Mouse (Mus musculus) thymus, postnatal 25 days (tissue): ENCODE measurements around the gene Ddx23.

Experiments used
- DNase-seq: peaks from one replicate; pipeline ENCODE4 v3.0.0; 2022

Ddx23 gene

GRCm38 (mm10) chr15:98662567-98663545 is at the start of gene Ddx23:
Ddx23 (minus strand) TSS chr15:98662894.
- DNase-seq, result peak; percentile 95

DNA sequence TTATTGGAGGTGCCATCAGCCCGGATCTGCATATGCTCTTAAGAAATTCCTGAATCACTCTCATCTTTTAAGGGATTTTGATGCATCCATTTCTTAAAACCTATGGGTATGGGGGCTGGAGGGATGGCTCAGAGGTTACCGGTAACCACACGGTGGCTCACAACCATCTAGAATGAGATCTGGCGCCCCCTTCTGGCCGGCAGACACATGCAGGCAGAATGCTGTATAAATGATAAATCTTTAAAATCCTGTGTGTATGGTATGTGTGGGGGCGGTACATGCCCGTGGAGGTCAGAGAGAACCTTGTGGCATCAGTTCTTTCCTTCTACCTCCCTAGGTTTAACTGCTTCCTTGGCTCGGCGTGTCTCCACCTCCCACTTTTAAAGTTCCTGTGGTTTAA is 47.7 kb upstream of the Ddx23 start:
- peak; percentile 76 for DNase-seq

- DNase-seq, result peak; percentile 66
Measured at GRCm38 (mm10) chr15:98707766-98708372, 45.2 kb upstream of the Ddx23 start, which contains the start of gene Ccdc65. Ccdc65 (plus strand) TSS chr15:98708207.

DNA sequence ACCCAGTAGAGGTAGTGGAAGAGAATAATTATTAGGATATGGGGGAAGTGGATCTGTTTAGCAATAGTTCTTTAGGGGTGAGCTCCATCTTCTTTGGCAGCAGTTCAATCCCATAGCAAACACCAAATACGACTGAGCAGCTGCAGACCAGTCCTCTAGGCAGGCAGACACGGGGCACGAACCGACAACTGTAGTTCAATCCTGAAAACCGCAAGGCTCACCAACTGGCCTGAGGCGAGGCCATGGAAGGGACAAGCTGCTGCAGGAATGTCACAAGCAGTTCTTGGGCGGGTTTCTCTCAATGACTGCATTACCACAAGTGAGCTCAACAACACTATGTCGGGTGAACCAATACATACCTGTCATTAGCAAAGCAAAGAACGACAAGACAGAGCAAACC is 41.6 kb upstream of the Ddx23 start:
- DNase-seq, result no peak

GRCm38 (mm10) chr15:98699190-98700105 is 36.8 kb upstream of the Ddx23 start:
- peak; percentile 87 for DNase-seq

GRCm38 (mm10) chr15:98696216-98696615 is 33.5 kb upstream of the Ddx23 start:
- DNase-seq, result no peak

DNA sequence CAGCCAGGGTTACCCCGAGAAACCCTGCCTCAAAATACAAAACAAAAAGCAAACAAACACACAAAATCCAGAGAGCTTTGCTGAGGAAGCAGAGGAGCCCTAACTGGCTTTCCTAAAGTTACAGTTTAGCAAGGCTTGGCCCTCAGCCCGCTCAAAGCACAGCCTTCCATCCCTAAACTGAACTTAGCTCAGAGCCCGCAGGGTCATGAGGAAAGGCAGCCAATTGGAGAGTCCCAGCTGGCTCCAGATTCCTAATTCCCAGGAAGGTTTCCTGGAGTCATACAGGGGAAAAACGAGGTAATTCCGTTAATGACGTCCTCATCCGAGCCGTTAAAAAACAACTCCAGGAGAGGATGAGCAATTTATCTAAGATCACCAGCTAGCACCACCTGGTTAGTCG is 33.0 kb upstream of the Ddx23 start:
- DNase-seq, result no peak

GRCm38 (mm10) chr15:98692171-98692715 is 29.5 kb upstream of the Ddx23 start:
- no peak for DNase-seq

GRCm38 (mm10) chr15:98691486-98692147 is 28.9 kb upstream of the Ddx23 start:
- DNase-seq, result no peak

- DNase-seq, result no peak
Measured at GRCm38 (mm10) chr15:98689682-98690081, 27.0 kb upstream of the Ddx23 start.

DNA sequence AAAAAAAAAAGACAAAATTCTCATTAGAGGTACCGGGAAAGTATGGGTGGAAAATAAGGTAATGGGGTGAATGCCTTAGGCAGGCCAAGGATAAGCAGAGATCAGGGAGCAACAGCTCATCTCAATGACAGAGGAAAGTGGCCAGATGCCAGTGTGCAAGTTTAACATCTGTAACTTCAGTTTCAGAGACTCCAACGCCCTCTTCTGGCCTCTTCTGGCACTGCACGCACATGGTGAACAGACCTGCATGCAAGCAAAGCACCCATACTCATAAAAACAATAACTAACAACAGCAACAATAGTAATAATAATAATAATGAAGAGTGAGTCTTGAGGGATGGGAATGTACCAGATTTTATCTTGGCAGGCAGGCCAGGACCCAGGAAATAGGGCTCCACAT is 23.2 kb upstream of the Ddx23 start:
- DNase-seq, result no peak

DNA sequence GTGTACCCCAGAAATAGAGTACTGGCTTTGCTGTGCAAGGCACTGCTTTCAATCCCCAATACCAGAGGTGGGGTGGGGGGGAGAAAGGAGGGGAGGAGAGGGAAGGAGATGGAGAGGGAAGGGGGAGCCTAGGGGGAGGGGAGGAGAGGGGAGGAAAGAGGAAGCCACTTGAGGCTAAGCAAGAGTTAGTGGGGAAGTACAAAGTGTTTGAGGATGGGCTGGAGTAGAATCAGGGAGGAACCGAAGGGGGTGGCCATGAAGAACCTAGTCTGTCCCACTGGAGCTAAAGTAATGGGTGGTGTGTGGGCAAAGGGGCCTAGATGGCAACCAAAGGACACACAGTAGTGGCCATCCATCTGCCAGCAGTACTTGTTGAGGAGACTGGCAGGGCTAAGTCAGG is 21.1 kb upstream of the Ddx23 start:
- DNase-seq, result no peak

- DNase-seq, result no peak
Measured at GRCm38 (mm10) chr15:98683177-98683576, 20.5 kb upstream of the Ddx23 start.

- no peak for DNase-seq
Measured at GRCm38 (mm10) chr15:98681633-98682032, 18.9 kb upstream of the Ddx23 start.

DNA sequence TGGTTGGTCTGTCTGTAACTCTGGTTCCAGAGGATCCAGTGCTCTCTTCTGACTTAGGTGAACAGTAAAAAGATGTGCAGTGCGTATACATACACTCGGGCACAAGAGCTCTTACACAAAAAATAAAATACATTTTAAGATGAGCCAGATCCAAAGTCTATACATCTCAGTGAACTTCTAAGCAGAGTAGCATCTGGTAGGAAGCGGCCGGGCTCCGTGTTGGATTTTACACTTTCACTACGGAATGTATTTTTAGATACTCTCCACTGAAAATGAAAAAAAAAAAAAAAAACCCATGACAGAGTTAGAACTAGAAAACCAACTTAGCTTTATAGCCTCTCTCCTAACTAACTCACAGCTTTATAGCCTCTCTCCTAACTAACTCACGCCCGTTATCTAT is 18.0 kb upstream of the Ddx23 start:
- no peak for DNase-seq

DNA sequence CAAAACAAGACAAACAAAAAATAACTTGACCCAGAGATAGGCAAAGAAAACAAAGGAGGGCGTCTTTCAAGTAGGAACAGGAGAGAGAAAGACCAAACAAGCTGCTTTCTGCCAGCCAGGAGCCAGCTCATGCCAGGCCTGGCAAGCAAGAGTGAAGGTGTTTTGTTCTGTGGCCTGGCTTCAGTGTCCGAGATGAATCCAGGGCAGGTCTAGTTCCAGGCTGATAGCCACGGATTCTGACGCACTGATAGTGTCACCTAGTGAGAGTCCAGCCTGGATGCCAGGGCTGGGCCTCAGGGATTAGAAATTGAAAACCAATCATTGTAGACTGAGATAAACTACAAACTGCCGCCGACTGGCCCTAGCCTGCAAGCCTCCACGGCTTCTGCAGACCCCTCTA is 15.3 kb upstream of the Ddx23 start:
- DNase-seq, result no peak

- peak; percentile 68 for DNase-seq
Measured at GRCm38 (mm10) chr15:98676940-98677728, 14.4 kb upstream of the Ddx23 start, which contains the start of gene Rnd1. Rnd1 (minus strand) TSS chr15:98677461.

- peak; percentile 30 for DNase-seq
Measured at GRCm38 (mm10) chr15:98676471-98676870, 13.8 kb upstream of the Ddx23 start.

DNA sequence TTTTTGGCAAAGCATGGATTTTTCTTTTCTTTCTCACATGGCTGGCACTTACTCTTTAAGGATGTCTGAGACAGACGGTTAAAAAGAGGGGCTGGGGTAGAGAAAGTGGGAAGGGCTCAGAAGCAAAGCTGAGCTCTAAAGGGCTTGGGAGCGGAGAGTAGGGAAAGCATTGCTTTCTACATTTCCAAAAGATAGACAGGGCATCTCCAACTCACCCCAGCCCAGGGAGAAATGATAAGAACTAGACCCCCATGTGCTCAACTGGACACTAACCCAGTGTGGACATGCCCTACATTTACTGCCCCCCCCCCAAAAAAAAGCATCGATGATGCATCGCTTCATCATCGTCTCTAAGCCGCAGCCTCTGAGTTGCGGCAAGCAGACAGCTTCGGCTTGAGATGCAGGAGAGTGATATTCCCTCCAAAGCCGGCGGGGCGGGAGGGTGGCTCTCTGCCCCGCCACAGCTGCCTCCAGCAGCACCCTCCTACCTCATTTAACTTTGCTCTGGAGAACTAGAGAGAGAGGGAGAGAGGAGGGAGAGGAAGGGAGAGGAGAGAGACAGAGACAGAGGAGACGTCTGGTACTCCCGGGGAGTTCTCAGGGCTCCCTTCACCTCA is 13.0 kb upstream of the Ddx23 start:
- no peak for DNase-seq

GRCm38 (mm10) chr15:98674994-98675545 is 12.4 kb upstream of the Ddx23 start:
- DNase-seq, result no peak
